Mouse (Mus musculus): ENCODE measurements around the gene Grwd1.
"Not testable (repeated sequence)": the region's sequence is repeated elsewhere in the genome, so short reads cannot be mapped to it uniquely, and the experiment has no call there.

Grwd1 gene

DNA sequence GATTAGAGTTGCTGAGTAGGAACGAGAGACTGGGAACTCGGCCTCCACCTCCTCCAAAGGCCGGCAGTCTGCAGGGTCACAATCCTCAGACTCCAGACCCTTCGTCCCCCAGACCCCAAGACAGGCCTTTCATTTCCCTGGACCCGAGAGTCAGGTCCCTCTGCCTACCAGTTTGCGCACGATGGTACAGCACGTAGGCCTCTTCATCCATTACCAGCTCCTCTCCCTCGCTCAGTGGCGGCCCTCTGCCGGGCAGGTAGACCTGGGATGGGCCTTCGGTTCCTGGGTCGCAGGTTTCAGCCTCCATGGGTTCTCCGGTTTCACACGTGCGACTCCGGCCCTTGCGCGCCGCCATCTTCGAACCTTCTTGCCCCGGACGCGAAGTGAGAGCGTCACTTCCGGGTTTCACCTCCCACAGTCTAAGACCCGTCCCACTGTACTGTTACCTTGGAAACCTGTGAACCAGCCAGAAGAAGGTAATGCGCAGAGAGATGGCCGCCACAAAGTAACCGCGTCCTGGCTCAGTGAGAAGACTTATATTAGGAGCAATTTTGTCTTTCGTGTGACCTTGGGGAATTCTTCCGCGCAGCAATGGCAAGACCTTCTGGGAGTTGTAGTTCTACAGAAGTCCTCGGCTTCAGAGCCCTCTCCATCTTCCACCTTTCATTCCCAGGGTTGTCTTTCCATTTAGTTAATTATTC lies at the start of gene Grwd1:
Gene Grwd1, minus strand, starts transcription at position 518 of the 701 bp plus-strand sequence.
- DNase-seq, result peak; percentile 91

- DNase-seq, result no peak
Observed at GRCm38 (mm10) chr7:45880531-45880930, 49.8 kb upstream of the Grwd1 start.

- DNase-seq, result not testable (repeated sequence)
Observed at GRCm38 (mm10) chr7:45878278-45878677, 47.5 kb upstream of the Grwd1 start, which contains the start of gene Grin2d. Gene Grin2d, minus strand, starts transcription at chr7:45878378.

GRCm38 (mm10) chr7:45876895-45877294 lies 46.2 kb upstream of the Grwd1 start:
- DNase-seq, result no peak

- DNase-seq, result peak; percentile 76
Observed at GRCm38 (mm10) chr7:45873061-45873947, 42.6 kb upstream of the Grwd1 start.

DNA sequence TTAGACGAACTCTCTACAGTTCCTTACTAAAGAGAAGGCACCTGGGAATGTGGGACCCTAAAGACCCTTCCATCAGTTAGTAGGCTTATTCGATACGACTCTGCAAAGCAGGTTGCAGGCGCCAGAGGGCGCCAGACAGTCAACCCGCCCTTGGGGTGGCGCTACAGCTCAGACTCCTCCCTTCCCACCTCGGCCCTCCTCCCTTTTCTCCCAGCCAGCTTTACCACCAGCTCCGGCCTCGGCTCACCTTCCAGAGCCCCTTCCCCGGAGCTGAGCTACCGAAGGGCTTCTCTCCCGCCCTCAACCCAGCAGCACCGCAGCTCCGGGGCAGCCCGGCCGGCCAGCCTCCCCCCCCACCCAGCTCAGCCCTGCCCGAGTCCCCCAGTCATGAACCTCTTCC lies 41.9 kb upstream of the Grwd1 start, which contains the start of gene Kdelr1:
Gene Kdelr1, plus strand, starts transcription at position 149 of the 400 bp plus-strand sequence.
- DNase-seq, result peak; percentile 94

DNA sequence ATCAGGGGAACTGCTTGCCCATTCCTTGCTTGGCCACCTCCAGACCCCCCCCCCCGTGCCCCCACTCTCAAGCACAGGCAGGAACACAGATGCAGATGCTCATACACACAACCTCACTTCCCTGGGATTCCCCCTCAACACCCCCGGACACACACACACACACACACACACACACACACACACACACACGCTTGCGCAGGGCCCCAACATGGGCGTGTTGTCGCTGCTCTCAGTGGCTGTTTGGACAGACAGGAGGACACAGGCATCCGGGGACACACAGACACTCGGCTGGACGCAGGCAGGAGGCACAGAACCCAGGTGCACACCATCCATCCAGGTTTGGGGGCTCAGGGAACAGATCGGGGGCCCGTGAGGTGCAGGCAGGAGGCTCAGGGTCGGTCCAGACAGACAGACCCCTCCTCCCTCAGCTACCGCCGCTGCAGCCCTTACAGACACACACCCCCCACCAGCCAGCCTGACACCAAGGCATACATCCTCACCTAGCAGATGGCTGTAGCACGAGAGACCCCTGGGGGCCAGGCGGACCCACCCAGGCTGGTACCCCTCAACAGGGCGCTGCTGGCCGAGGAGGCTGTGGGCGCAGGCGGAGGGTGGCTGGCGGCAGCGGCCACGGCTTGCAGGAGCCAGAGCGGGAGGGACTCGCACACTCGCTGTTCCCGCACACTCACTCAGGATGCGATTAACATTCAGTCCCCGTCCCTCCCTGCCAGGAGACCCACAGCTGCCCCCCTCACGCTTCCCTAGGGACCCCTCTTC lies 39.7 kb upstream of the Grwd1 start:
- DNase-seq, result no peak

GRCm38 (mm10) chr7:45869787-45870186 lies 39.0 kb upstream of the Grwd1 start:
- peak; percentile 34 for DNase-seq

DNA sequence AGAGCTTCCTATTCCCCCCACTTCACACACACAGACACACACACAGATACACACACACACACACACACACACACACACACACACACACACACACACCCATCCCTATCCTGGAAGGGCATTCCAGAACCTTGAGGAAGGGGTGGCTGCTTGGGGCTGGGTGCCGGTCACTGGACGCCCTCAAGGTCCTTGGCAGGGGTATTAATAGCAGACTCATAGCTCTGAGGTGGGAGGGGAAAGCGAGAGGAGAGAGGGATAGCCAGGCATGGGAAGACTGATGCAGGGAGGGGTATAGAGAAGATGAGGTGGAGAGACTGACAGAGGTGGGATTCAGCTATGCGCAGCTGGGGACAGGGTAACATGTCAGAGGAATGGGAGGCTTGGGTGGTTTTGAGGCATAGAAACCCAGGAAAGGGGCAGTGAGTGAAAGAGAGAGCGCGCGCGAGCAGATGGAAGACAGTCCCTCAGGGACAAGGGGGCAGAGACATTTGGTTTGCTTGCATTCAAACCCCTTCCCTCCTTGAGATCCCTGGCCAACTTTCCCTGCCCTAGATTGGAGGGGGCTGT lies 38.4 kb upstream of the Grwd1 start:
- no peak for DNase-seq

DNA sequence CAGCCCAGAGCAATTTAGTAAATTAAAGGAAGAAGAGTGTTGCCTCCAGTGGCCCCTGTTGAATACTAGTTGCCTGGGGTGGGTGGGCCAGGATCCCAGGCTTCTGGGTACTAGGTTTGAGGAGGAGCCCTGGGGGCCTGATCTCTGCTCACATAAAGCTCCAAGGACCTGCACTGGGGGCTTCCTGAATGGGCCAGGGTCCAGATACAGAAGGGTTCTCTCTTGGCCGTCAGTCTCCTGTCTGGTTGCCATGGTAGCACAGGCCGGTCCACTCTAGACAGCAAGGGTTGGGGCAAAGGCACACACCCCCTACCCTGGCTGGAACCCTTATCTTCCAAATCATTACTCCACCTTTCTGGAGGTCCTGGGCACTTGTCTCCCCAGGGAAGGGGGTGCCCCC lies 37.1 kb upstream of the Grwd1 start:
- DNase-seq, result no peak

DNA sequence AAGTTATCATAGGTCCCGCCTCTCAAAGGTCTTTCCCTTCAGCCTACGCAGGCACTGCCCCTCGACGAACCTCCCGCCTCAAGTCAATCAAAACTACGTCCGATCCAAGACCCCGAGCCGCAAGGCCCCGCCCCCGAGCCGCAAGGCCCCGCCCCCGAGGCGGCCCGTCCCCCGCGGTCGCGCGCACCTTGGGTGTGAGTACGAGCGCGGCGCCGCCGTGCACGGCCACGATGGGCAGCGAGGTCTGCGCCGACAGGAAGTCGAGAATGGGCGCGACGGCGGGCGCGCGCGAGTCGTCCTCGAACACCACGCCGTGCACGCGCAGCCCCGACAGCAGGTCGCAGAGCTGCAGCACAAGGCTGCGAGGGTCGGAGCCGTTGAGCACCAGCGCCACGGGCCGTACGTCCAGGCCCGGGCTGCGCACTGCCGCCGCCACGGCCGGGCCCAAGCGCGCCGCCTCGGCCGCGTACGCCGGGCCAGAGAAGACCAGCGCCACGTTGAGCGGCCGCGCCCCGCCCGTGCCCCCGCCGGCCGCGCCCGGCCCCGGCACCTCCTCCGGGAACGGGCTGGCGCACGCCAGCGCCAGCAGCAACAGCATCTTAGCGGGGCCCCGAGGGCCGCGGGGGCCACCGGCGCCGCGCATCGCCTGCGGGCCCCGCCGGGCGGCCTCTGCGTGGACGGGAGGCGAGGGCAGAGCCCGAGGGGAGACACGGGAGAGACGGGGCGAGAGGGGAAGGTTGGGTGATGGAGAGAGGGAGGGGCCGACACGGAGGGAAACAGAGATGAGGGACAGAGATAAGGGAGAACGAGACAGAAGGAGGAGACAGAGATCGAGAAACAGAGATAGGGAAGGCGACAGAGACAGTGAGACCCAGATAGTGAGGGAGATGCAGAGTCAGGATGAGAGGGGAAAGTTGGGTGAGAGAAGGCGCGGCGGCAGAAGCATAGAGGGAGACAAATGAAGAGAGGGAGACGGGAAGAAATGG lies 35.5 kb upstream of the Grwd1 start:
- peak; percentile 97 for DNase-seq

- DNase-seq, result no peak
Observed at GRCm38 (mm10) chr7:45864435-45864834, 33.7 kb upstream of the Grwd1 start.

GRCm38 (mm10) chr7:45862804-45863203 lies 32.1 kb upstream of the Grwd1 start:
- no peak for DNase-seq

DNA sequence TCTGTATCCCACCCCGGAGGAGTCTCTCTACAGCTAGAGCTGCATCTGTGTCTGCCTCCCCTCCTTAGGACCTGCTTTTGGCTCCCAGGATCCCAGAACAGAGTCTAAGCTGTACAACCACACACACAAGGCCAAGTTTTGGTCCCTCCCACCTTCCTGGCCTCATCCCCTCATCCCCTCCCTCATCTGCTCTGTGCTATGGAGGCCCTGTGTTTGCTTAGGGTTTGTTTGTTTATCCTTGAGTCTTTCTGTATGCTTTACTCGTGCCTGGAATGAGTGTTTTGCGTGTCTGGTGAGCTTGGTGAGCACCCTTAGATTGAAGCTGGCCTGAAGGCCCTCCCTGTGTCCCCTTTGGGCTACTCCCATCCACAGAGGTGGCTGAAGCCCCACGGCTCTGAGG lies 28.3 kb upstream of the Grwd1 start:
- DNase-seq, result no peak

- peak; percentile 49 for DNase-seq
Observed at GRCm38 (mm10) chr7:45856950-45857901, 26.5 kb upstream of the Grwd1 start.

- DNase-seq, result no peak
Observed at GRCm38 (mm10) chr7:45853089-45853488, 22.3 kb upstream of the Grwd1 start.

- DNase-seq, result no peak
Observed at GRCm38 (mm10) chr7:45850661-45851060, 19.9 kb upstream of the Grwd1 start.

- DNase-seq, result no peak
Observed at GRCm38 (mm10) chr7:45848447-45849027, 17.8 kb upstream of the Grwd1 start.

- DNase-seq, result no peak
Observed at GRCm38 (mm10) chr7:45842950-45843744, 12.4 kb upstream of the Grwd1 start.

All from kidney, postnatal 10 days (tissue).